Mouse (Mus musculus) heart, adult 2 months (tissue): ENCODE data around the gene Lingo3.

ENCODE experiments used
- CTCF ChIP-seq: fragments of 200-600 bp; IDR thresholded peaks from 2 replicates; pipeline ENCODE4 v1.8.1; 2022; ENCODE audit warnings: antibody characterized with exemption, mild to moderate bottlenecking, moderate library complexity
- EP300 ChIP-seq: fragments of 200-500 bp; IDR thresholded peaks from 2 replicates; pipeline ENCODE4 v1.6.1; 2011; ENCODE audit warnings: low read depth, low read length, control low read depth; ENCODE audit not compliant: insufficient read depth
- POLR2A ChIP-seq: fragments of 200-500 bp; IDR thresholded peaks from 2 replicates; pipeline ENCODE4 v1.6.1; 2011; ENCODE audit warnings: mild to moderate bottlenecking, low read depth, low read length, control low read depth; ENCODE audit not compliant: insufficient read depth

DNA sequence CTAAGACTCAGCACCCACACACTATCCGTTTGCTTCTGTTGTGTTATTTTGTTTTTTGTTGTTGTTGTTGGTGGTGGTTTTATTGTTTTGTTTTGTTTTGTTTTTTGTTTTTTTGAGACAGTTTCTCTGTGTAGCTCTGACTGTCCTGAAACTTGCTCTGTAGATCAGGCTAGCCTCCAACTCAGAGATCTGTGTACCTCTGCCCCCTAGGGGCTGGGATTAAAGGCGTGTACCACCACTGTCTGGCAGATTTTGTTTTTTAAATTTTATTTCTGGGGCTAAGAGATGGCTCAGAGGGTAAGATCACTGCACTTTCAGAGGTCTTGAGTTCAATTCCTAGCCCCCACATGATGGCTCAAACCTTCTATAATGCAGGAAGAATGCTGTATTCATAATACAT, 37.1 kb upstream of the Lingo3 start:
- TF ChIP-seq POLR2A (no peak), CTCF (no peak), EP300 (no peak)
